Mouse (Mus musculus) layer of hippocampus, postnatal 10 days (tissue): ENCODE measurements at regions not wholly inside any gene's neighbourhood (a gene's known extent, or its start where the extent isn't known, plus 50 kb on each side); places are given as distances from the start of the nearest gene placed in this dataset.

Experiments
- DNase-seq, 2 experiments: peaks; one replicate each; pipeline ENCODE4 v3.0.0; 2021; ENCODE audit warnings: low spot score in 2 of 2

DNA sequence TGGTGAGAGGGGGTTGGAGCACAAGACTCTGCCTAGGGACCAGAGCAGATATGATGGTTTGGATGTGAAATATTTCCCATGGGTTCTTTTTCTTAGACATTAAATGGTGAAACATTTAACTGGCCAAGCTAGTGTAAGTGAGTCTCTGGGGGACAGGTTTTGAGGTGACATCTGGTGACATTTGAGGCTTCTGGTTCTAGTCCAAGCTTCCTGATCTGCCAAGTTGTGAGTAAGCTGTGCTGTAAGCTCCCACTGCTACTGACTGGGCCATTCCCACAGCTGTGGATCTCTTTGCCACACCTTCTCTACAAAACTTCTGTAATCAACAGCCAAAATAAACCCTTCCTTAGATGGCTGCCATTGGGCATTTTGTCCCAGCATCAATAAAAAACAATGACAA is 264.4 kb downstream of the Cbln1 start:
- DNase-seq = no peak

DNA sequence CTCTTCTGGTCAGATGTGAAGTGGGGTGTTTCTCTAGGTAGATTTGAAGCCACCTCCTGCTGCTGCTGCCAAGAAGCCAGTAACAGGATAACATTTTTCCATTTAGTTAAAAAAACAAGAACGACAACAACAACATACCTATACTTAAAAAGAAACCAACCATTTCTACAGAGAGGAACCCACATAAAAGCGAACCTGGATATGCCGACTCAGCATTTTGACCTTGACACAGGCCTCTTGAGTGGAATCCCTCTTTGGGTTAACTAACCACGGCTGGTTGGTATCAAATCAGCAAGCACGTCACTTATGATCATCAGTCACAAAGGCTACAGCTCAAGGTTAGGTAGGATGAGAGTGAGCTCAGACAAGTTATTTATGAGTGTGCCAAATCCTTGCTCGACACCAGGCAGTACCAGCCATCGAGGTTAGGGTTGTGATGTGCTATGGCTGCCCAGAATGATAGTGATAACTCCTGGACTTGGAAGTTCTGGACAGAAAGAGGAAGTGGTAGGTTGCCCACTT is 269.7 kb downstream of the Cbln1 start:
- no peak for DNase-seq

DNA sequence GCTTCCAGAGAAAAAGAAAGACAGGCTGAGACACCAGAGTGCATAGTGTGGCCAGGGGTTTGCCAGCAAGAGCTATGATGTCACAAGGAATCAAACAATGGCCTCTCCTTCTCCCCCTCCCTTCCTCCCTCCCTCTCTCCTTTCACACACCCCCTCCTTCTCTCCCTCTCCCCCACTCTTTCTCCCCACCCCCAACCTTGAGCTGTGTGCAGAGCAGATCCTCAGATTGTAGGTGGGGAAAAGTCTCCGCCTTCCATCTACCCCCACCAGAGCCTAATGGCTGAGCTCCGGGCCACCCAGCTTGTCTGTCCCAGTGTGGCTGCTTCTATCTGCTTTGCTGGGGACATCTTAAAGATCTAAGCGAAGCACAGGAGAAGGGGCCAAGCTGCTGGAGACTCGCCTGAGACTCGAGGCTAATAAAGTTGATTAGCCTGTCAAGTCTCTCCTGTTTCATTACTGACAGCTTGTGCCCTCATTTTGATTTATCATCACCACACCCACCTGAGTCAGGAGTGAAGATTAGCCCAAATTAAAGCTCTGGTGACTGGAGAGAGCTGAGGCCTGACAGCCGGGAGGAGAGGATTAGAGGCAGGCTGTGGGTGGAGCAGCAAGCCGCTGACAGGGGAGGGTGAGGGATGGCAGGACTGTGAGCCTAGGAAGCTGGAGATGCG is 272.8 kb downstream of the Cbln1 start:
- DNase-seq = no peak

DNA sequence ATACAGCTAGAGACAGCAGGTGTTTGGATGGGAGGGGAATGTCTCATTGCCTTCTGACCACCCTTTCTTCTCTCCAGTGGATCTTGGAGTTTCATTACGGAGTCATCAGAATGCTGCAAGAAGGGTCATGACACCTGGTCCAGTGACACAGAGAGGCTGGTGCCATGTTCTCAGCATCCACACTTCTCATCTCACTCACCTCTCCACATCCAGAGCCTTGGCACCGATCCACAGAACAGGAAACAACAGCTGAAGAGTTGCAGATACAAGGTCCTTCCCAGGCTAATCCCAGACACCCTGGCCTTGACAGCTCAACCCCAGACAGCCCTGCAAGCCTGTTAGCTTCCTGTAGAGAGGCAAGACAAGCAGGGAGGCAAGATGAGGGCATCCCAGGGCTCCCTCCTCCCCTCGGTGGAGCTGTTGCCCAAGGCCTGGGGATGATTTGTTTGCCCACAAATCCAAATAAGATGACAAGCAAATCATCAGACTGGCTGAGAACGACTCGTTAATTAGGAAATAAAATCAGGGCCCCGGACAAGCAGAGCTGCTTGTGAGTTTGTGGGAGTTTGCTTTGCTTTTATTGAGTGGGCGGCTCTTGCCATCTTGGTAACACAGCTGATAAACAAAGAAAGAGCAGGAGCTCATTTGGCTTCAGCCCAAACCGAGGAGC is 274.4 kb downstream of the Cbln1 start:
- DNase-seq = no peak

DNA sequence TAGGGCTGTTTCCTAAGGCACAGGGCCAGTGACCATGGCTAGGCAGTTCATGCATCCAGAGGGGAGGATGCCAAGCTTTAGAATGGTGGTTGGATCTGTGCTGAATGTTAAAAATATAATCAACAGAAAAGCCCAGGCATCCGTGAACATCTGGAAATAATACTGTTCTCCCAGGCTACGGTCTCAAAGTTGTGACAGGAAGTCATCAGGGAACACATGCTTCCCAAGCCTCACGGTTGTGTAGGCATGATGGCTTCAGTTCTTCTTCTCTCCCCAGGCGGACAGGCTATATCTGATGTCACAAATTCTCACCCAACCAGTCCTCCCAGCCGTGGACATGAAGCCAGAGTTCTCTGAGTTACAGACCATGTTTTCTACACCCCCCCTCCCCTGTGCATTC is 275.4 kb downstream of the Cbln1 start:
- DNase-seq = no peak

DNA sequence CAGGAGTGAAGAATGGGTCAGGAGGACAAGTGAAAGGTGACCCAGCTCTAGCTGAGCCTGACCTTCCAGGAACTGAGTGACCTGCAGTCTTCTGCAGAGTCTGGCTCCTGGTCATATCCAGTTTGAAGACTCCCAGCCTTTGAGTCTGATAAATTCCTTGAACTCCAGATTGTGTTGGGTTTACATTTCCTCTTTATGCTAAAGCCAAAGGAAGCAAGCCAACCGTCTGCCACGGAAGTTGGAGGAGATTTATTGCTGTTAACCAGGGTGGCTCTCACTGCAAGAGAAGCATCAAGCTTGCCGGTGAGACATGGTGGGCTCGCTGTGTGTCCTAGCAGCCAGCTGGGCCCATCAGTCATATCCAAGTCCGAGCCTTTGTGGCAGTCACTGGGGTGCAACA is 276.4 kb downstream of the Cbln1 start:
- DNase-seq = no peak

DNA sequence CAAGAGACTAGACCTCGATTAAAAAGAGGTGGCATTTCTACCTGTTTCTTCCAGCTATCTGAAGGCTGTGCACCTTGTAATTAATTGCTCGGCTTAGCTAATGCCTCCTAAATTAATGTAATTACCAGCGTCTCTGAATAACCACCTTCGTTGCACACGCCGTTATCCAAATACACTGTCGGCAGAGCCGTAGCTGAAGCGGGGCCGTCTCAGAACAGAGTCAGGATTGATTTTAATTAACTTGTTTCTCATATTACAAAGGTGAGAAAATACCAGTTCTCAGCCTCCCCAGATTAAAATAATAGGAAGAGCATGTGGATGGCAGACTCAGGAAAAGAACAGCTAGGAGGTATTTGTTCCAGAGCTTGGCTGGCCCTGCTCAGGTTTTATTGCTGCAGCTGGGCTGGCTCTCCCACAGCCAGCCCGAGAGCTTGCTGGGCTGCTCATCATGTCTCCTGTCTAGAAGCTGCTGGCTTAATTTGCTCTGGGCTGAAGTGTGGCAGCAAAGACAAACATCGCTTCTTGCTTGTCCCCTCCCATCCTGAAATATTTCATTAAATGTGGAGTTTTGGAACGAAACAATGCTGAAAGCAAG is 282.5 kb downstream of the Cbln1 start:
- no peak for DNase-seq

DNA sequence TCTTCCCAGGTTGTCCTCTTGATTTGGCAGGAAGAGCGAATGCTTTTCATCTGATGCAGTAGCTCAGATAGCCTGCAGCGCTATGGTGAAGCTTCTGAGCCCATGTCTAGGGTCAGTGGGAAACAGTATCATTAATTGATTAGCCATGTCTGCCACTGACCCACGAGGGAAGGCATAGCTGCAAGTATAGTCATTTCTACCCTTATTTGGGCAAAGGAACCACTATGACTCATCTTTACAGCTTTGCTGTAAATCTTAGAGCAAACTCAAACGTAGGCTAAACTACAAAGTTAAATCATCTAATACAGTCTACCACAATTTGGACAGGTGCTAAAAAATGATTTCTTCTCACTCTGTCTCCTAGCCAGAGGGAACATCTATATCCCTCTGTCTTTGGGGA is 289.5 kb downstream of the Cbln1 start:
- no peak for DNase-seq

DNA sequence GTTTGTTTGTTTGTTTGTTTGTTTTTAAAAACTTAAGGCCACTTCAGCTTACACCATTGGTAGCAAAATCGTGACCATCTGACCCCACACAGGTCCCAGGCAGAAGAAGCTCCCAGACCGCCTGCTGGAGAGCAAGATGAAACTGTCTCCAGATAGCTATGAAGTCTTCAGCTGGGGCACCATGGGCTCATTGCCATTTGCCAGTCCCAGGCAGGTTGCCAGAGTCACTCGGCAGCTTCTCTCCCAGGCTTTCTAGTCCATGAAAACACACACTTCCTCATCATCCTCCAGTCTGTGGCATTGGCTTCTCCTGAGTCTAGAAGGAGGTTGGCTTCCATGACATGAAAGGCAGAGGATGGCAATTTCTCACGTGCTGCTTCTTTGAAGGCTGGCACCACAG is 293.5 kb upstream of the N4bp1 start:
- peak in 1 of 2 experiments; percentile 23 for DNase-seq

DNA sequence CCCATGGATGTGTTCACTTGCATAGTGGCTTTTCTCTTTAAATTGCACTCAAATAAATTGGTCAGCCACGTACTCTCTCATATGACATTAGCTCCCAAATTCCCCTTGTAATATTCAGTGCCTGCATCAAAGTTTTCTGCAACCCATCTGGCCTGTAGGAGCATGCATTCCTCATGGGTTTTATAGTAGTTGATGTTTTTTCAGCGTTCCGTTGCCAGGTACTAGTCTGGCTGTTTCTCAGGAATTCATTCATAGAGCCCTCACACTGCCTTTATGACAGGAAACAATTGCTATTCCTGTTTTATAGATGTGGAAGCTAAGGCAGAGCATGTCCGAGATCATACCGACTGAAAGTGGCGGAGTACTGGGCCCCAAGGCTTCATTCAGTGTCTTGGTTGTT is 292.6 kb upstream of the N4bp1 start:
- no peak for DNase-seq

DNA sequence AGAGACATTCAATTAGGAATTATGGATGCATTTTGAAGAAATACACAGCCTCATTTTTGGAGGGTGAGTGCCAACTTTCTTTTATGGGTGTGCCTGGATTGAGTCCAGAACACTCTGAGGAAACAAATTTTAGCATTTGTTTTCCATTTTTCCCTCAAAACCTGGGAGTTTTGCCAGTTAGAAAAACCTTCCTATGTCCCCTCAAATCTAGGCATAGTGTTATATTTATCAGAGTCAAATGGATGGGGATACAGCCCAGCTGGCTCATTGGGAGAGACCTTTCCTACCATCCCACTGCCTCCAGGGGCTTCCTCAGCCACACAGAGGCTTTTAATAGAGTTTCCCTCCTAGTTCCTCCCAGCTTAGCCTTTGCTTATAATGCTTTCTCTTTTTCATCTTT is 290.0 kb upstream of the N4bp1 start:
- DNase-seq = no peak

DNA sequence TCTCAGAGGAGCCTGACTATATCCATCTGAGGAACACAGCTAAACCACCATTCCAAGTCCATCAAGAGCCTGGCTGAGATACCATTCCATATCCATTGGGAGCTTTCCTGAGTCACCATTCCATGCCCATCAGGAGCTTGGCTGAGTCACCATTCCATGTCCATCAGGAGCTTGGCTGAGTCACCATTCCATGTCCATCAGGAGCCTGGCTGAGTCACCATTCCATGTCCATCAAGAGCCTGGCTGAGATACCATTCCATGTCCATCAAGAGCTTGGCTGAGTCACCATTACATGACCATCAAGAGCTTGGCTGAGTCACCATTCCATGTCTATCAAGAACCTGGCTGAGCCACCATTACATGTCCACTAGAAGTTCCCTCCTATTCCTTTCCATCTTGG is 288.7 kb upstream of the N4bp1 start:
- no peak for DNase-seq

DNA sequence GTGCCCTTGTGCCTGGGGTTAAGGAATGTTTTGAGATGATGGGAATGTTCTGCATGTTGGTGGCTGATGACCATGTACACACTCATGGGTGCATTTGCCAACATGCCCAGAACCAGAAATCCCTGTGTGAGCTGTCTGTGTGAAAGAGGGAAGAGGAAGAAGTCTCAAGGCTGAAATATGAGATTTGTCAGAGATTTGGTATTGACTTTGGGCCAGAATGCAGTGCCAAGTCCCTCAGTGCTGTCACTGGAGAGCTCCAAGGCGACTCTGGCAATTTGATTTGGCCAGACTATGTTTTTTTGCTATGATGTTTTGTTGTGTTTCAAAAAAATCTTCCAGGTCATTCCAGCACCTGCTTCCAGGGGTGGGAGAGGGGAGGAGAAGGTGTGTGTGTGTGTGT is 281.7 kb upstream of the N4bp1 start:
- DNase-seq = no peak

DNA sequence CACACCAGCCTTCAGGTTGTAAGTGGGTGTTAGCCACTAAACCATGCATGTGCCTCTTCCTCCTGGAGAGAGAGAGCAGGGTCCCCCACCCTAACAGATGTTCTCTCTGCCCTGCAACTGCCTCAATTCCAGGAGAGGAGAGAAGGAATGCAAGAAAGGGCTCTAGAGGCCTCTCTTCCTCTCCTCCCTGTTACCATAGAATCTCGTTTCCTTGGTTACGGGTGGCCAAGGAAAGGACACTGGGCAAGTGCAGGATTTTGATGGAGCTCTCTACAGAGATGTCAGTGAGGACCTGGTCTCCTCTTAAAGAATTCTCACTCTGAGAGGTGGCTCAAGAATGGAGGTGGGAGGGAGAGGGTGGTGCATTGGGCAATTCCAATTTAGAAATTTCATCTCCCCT is 275.4 kb upstream of the N4bp1 start:
- no peak for DNase-seq

DNA sequence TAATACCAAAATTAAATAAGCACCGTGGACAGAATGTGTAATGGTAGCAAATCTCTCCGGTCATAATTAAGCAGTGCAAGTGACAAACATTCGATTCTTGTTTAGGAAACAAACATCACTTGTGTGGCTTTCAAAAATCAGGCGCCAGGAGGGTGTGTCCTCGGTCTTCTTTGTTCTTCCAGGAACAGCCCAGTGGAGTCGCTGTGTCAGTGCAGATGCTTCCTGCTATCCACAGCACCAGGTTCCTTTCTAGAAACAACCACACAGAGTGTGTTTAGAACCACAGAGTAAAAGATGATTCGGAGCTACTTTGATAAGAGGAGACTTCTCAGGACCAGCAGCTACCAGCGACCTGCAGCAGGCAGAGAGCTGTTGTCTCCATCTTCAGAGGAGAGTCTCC is 273.3 kb upstream of the N4bp1 start:
- peak in 1 of 2 experiments; percentile 30 for DNase-seq

DNA sequence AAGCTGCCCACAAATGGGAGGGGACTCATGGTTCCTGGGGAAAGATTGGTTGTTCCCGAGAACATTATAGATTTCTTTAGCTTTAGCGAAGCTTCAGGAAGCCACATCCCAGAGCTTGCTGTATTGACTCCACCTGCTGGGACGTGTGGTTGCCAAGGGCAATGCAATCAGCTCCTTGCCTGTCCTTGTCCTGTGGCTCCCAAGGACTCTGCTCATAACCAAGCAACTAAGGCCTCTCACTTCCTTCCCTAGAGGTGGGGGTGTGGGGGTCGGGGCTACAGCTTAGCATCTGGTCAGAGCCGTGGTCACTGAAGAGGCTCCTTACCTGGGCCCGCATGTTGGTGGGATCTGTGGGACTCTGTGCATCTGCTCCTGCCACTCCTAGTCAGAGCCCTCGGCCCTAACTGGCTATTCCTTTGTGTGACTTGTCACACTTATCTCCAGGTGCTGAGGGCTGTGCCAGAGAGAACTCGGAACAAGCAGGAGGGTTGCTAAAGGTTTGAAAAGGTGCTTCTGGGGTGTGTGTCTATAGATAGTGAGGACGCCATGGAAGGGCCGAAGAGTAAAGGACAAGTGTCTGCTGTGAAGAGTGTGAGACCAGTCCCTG is 270.9 kb upstream of the N4bp1 start:
- DNase-seq = no peak

DNA sequence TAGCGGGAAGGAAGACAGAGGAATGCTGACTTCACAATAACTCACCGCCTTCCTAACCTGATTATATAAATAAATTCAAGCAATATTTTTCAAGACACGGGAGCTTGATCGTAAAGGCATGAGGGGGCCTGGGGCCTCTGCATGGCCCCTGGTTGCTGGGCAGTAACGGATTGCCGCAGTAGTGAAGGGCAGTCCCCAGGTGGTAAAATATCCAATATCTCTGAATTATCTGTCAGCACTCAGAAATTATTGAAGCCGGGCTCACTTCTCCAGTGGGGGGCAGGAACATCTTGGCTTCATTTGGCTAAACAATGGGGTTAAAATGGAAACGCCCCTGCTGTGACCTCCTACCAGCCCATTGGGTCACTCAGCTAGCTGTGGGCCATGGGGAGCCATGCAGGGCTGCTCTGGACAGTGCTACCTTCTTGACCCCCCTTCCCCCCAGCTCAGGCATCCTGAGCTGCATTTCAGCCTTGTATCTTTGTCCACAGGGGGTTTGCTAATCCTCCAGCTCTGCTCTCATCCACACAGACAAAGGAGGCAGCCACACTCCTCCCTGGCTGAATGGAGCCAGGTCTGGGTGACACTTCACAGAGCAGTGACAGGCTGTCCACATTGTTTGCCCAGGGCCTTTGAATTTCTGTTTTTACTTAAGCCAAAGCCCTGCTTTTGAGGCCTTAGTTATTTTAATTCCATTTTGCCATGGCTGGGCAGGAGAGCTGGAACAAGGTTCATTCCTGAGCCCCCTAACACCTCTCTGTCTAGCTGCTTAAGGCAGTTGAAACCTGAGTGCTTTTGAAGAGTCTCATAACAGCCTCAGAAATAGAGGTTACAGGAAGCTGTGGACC is 267.2 kb upstream of the N4bp1 start:
- DNase-seq = no peak

DNA sequence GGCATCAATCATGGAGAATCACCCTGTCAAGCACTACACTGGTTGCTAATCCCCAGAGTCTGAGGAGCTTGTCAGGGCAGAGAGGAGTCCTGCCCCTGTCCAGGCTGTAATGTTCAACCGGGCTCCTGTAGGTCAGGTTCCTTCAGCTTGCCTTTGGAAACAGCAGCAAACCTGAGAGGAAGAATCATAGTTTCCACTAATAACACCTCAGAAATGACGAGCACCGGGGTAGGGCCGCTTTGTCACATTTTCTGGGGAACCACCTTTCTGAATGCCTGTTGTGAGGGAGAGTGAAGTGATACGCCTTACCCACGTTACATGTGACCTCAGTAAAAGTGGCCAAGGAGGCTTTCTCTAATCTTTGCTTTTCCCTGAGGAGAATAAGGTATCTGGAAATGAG is 263.8 kb upstream of the N4bp1 start:
- DNase-seq = no peak

DNA sequence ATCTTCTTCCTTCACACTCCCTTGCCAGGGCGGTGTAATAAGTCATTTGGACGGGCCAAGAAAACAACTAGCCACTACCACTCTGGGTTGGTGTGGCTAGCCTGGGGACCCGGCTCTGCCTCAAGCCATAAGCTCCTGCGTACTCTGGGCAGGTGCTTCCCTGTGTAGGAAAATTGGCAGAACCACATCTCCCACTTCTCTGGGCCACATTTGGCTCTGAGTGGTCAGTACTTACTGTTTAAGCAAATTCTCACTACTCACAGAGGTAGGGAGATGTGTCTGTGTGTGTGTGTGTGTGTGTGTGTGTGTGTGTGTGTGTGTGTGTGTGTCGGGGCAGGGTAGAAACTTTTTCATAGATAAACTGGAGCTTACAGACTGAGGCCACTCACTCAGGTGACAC is 262.6 kb upstream of the N4bp1 start:
- no peak for DNase-seq

DNA sequence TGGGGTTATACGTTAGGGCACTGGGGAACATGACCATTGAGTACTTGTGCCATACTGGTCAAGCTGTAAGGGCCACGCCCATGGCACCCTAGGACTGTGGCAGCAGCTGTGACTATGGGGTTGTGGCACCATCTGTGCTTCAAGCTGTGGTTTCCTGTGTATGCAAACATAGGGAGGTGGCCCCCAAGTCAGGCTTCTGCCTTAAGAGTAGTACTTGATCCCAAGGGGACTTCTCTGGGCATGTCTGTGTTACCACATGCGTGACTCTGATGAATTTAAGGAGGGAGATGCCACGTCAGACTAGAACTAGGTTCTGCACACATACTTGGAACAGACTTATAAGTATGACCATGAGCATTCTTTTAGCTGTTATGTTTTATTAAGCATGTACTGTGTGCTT is 252.4 kb upstream of the N4bp1 start:
- DNase-seq = no peak

DNA sequence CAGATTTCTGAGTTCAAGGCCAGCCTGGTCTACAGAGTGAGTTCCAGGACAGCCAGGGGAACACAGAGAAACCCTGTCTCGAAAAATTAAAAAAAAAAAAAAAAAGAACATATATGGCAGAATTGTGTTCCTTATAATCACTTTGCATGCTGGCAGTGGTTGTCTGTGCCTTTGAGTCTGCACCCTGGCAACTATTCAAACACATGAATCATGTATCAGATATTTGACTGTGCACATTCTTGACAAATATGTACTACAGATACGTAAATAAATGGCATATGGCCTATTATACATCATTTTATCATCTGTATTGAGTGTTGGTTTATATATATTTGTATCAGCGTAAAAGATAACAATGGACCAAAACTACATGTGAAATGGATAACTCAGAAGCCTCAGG is 246.7 kb upstream of the N4bp1 start:
- DNase-seq = no peak
